Mouse (Mus musculus) frontal cortex, postnatal 14 days (tissue): ENCODE measurements around the gene Pex16.

ENCODE experiments used
- DNase-seq, 2 experiments: peaks; one replicate each; pipeline ENCODE4 v3.0.0; 2022; ENCODE audit warnings: low spot score in 2 of 2

Gene Pex16

DNA sequence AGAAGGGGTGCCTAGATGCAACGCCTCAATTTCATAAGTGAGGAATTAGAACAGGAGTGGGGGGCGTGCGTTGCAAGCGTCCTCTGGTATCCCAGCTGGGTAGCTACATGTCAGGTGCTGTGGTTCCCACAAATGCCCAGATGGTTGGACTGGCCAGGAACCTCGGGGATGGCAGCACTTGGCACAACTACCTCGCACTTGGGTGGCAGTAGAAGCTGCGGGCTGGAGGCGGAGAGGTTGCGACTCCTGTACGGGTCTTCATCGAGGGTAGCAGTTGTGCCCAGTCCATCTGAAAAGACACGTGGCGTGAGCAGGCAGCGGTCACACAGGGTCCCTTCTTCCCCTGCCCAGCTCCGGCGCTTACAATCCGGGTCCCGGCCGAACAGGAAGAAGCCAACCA, 4.1 kb upstream of the Pex16 start:
- DNase-seq = no peak

DNA sequence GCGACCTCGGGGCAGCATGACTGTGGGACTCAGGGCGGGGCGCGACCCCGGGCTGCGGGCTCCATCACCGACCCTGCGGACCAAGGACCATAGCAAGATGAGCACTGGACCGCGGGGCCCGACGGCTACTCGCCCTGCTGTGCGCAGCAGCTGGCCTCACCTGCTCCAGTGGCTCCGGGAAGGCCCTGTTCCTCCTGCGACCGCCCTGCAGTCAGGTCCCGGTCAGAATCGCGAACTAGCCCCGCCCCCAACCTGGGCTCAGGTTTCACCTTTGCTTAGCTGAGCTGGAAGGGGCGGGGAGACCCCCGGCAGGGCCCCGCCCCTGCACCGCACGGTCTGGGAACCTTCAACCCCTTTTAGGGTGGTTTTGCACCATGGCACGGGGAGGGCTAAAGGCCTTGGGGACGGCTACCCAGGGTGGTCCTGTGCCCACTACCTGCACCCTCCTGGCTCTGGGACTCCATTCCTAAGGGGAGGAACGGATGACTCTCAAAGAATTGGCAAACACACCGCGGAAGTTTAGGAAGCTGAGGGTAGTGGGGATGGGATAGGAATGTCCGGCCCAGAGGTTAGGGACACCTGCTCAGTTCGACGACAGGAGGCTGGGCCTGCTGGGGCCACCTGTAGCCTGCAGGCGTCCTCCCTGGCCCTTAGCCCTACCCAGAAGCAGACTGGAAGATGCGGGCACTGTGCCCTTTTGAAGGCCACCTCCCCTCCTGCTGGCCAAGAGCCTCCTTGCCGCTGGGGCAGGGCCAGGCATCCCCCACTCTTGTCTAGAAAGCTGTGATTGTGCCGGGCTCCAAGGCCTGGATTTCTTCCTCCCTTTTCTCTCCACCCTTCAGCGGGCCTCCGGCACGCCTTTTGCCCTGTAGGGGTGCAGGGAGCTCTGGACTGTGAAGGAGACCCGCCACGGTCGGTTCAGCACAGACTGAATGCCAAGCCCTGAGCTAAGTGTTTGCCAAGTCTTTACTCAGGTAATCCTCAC, 3.4 kb upstream of the Pex16 start:
- no peak for DNase-seq

DNA sequence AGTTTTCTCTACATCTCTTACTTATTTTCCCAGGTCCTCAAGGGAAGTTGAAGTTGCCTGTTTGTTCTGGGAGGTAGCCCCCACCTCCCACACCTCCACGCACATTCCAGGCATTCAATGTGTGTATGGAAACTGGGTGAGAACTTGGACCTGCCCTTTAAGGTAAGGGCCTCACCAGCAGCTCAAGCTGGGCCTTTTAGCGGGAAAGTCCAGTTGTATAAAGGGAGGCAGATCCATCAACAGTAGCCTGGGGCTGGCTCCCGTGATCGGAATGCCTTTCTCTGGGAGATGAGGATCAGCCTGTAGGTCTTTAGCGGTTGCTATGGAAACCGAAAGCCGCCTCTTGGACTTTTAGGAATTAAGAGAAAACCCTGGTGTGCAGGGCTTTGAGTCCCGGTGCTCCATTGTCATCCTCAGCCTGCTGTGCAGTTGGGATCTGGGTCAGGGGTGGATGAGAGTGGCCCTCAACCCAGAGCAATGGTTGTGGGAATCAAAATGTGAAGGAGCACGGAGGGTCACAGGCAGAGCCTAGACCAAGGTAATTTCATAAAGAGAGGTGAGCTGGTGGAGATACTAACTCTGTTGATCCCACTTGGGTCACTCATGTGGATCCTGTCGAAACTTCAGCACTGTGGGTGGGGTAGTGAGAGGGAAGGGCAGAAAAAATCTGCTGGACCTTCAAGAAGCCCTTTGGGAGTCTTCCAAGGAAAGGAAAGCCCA, 2.3 kb upstream of the Pex16 start:
- DNase-seq = no peak

DNA sequence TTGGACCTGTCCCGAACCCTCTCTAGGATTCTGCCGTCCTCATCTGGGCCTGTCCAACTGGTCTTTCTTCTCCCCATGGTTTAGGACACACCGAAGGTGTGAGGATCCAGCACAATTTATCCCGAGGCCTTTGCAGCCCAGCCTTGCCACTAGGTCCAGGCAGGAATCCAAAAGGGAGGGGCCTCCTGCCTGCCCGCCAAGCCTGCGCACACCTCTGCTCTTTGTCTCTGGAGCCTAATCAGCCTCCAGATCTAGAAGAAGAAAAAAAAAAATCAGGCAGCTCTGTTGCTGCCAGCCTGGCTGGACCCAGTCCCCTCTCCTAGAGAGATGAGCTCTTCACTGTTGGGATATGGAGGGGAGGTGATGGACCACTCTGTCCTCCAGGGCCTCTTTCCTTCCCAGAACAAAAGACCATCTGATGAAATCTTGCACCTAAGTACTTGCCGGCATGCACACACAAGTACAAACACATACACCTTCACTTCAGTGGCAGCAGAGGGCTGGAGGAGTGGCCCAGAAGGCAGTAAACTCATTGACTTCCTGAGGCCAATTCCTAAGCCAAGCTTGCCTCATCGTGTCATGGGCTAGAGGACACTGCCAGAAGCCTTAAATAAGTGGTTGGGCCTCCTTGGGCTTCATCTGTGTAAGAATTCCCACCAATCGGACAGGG, 1.6 kb upstream of the Pex16 start:
- no peak for DNase-seq

DNA sequence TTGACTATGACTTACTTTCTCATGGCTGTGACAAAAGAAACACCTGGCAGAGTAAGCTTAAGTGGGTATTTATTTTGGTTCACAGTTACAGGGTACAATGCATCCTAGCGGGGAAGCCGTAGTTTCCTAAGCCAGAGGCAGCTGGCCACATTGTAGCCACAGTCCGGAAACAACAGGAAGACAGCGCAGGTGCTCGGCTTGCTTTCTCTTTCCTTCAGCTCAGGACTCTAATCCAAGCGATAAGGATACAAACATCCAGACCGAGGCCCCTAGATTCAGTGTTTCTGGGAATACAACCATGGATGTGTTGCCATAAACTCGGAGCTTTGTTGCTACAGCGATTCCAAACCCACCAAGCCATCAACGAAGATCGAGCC, 1.1 kb upstream of the Pex16 start:
- no peak for DNase-seq

DNA sequence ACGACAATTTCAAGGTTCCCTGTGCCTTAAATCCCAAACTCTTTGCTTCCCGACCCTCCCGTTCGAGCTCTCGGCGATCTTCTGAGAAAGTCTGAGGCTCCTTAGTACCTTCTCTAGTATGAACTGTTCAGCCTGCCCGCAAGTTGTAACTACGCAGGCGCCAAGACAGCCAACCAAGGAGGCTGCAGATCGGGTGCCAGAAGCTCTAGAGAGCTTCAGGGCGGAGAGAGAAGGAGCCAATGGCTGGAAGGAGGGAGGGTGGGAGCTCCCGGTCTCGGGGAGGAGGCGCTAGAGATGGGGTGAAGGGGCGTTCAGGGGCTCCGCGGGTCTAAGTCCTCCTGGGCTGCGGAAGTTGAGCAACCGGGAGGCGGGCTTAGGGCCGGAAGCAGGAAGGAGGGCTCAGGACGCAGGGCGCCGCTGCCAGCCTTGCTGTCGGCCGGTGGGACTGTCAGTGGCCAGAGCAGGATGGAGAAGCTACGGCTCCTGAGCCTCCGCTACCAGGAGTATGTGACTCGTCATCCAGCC, 685 bp downstream of the Pex16 start:
- DNase-seq = peak; percentile 91 to 97

DNA sequence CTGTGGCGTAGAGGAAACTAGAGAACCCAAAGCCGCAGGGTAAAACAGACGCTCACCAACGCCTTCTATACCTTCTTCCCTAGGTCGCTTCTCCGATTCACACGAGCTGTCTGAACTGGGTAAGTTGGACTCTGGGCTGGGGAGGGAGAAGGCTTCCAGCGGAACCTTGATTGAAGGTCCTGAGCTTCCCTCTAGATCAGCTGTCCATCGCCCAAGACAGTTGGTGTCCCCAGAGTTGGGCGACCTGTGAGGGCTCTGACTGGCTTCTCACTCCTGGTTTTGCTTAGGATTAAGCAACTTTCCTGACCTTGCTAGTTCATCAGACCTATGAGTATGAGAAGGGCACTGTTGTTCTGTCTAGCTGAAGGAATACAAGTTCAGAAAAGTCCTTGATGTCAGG, 1.3 kb downstream of the Pex16 start:
- no peak for DNase-seq

DNA sequence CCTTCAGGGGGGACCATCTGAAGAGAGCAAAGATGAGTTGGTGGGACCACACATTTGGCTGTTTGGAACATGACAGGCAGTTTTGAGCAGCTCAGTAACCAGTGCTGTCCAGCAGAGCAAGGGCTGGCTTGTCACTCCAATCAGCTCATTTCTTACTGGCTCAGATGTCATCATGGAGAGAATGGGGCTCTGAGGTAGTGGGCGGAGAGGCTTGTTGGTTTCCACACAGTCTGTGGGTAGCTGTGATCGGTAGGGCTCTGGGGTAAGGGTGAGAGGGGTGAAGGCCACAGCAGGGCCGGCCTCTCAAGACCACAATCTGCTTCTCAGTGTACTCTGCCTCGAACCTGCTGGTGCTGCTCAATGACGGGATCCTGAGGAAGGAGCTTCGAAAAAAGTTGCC, 1.8 kb downstream of the Pex16 start:
- peak in 1 of 2 experiments; percentile 6 for DNase-seq

DNA sequence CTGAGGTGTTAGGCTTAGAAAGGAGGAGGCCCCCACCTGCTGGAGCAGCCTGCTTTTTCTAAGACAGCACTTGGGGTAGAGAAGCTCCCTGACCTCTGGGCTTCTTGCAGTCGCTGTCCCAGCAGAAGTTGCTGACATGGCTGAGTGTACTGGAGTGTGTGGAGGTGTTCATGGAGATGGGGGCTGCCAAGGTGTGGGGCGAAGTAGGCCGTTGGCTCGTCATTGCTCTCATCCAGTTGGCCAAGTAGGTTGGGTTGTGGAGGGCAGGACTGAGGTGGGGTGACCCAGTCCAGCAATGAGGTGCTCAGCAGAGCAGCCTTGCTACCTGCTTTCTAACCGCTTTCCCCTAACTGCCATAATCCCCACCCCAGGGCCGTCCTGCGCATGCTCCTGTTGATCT, 2.8 kb downstream of the Pex16 start:
- DNase-seq = no peak

DNA sequence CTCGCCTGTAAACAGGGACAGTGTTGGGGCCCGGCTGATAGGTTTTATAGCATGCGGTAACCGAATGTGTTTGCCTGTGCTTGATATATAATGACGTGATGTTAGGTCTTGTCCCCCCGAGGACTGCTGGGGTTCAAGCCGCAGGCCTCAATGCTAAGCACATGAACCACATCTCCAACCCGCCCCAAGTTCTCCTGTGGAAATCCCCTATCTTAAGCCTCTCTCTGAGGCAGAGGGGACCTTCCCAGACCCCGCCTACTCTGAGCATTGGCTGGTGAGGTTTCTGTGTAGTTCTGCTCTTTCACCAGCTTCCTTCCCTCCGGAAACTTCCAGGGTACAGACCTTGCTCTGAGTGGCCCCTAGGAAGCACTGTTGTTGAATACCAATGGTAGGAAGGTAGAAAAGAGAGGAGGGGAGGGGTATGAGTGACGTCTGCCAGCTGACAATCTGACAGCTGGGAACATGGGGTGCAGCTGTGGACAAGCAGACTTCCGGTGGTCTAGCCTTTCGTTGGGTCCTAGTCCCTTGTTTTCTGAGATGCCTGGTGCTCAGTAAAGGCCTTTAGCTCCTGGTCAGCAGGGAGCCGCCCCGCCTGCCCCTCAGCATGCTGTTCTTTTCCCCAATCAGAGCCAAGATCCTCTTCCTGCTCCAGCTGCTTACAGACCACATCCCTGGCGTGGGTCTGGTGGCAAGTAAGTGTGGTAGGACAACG, 5.5 kb downstream of the Pex16 start:
- DNase-seq = no peak

DNA sequence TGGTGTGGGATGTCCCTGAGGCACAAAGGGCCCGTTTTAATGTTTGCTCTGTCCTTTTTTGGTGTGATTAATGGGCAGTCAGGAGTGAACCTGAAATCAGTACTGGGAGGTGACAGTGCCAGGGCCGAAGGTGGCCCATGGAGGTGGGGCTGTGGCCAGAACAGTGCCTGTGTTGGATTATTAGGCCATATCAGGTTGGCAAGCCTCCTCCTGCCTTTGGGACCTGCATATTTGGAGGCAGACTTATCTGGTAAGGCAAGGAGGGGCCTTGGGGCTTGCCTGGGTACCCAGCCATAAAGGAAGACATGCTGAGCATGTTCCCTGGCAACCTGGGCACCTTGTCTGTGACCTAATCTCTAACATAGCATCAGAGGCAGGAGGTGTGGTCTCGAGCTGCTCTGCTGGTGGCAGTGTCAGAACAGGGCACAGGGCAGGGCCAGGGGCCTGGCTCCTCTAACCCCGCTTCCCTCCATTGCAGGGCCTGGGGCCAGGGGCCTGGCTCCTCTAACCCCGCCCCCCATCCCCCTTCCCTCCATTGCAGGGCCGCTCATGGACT, 6.1 kb downstream of the Pex16 start:
- DNase-seq = no peak

DNA sequence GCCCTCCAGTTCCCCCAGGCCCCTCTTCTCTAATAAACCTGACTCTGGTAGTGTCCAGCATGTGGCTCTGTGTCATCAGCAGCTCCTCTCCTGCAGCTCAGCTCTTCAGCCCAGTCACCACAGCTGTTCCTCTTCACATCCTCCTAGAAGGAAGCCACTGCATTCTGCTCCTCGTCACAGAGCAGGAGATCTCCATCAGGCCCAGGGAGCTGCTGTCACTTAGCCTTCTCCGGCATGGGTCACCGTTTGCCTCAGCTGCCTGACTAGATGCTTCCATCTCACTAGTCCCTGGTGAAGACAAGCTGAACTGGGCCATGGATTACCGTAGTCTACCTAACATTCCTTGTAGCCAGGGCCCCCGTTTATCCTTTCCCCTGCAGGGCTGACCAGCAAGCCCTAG, 6.7 kb downstream of the Pex16 start:
- no peak for DNase-seq

DNA sequence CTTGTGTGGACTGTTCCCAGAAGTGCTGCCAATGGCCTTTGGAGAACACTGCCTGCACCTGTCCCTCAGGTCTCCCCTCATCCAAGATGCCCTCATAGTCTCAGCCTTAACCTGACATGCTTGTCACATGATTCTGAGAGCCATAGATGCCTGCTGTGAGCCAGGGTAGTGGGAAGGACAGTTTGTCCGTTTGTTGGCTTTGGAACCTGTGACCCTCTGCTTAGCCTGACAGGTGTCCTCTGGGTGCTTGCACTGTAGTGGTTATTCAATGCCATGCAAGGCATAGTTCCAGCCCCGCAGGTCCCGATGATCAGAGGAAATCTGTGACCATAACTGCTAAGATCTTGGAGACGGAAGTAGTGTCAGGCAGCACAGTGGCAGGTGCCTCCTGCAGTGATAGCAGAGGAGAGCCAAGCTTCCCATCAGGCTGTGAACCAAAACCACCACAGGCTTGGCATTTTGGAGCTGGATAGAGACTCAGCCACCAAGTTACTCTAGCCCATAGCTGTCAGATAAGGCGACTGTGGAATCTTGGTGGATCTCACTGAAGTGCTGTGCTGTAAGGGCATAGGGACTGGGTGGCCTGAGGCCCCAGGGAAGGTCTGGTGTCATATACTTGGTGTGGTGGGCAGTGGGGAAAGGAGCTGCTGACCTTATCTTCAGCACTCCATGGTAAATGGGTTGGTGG, 7.6 kb downstream of the Pex16 start, which contains the start of gene 1700029I15Rik:
1700029I15Rik (plus strand) TSS at position 638 of the 688 bp plus-strand sequence.
- DNase-seq = no peak

DNA sequence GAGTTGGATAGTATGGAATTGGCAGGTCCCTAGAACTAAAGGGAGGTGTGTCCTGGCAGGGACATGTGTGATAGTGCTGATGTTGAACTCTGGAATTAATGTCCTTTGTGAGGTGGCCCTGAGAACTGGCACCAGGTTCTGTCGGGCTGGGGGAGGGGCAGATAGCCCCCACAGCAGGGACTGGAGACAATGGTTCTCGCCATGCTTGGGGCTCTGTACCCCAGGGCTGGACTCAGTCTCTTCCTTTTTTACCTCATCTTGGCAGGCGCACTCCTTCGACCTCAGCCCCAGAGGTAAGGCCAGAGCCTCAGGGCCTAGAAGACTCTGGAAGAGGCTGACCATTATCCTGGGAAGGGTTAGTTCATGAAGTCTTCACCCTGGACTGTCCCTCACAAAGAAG, 8.3 kb downstream of the Pex16 start:
- no peak for DNase-seq

DNA sequence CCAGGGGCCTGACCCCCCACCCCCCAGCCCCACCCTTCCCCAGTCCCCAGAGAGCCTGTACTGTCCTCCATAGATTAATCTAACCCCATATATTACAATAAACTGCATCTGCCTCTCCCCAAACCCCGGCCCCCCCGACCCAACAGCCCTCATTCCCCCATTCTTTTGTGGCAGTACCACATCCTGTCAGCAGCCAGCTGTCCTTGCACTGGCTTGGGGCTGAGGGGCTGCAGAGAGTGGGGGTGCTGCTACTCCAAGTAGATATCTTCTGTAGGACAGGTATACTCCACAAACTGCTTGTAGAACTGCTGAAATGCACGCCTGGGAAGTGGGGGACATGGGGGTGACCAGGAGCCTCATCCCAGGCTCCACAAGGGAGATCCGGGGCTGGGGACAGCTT, 9.6 kb downstream of the Pex16 start:
- no peak for DNase-seq

DNA sequence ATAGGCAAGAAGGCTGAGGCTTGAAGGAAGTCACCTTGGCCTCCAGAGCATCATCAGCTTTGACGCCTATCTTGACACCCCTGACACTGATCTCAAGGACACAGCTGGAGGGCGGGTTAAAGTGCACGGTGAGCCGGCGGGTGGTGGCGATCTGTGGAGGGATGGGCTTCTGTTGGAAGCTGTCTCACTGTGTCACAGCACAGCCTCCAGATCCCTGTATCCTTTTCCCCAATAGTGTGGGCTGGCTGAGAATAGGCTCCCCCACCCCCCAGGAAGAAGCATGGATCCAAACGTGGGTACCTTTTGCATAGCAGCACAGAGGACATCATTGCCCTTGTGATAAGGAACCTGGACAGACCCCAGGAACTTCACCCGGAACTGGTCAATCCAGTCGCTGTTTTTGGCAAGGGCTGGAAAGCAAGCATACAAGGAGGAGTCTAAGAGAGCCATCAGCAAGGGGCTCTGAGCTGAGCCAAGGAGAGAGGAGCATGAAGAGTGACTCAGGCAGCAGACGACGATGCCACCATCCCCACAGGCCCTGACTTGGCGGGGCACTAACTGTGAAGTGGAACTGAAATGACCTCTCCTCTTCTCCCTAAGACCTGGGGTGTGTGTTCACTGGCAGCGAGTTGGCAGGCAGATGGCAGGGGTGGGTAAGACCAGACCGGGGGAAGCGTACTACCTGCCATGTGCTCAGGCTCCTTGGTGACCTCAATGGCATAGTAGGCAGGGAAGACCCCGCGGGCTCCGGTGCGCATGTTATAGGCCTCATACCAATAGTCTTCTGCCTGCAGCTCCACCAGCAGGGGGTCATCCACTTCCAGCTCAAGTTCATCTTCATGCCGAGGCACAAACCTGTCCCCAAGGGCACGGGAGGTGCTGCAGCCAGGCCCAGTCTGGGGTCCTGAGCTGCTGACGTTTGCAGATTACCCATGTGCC, 10.9 kb downstream of the Pex16 start:
- DNase-seq = no peak

DNA sequence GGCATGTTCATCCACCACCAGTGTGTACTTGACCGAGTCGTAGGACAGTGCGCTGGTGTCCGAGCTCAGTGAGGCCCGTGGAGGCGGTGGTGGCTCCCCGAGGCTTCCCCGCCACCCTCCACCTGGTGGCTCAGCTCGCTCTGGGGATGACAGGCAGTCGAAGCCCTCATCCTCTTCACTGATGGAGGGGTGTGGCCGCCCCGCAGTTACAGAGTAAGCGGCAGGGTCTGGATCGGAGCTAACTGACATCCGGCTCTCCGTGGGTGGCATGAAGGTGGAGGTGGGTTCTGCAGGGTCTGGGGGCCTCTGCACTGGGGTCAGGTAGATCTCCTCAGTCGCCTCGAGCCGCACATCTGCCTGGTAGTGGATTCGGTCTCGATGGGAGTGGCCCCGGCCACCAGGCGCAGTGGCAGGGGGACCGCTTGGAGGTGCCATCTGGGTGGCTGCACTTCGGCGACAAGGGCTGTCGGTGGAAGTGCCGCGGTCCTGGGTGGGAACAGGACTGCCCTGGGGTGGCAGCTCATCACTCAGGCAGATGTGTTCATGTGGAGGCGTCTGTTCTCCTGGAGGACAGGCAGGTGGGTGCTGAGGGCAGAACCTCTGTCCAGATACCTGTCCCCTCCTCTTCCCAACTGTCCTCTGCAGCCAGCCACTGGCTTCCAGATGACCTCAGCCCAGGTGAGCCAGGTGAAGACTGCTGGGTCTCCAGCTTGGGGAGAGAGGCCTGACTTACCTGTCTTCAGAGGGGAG, 12.5 kb downstream of the Pex16 start:
- no peak for DNase-seq

DNA sequence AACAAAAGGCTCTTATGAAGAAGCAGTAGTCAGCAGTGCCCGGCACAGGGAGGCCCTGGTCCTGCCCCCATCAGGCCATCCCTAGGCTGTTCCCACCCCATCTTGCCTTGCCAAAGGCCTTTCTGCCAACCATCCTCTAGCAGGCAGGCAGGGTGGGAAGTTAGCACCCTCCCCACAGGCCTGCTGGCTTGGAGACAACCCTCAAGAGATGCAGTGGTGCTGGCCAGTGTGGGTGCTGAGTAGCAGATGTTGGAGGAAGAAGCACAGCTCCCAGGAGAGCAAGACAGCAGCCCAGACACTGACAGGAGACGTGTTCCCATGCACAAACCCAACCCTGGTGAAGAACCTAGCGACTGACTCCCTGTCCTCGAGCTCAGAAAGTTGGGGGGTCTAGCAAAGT, 13.2 kb downstream of the Pex16 start:
- no peak for DNase-seq

DNA sequence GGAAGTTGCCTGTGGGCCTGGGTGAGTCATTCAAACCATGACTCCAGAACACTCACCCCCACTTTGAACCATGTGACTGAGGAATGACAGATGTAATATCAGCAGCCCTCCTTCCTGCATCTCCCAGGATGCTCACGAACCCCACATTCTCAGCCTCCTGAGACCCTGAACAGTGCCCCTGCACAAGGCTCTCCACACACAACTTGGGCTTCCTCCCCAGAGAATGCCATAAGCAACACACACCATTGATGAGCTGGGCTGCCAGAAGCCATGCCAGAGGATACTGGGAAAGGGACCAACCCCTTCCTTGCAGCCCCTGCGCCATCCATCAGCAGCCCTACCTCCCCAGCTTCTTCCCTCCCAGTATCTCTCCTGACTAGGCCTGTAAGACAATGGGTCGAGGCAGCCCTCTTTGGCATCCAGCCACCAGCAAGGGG, 13.6 kb downstream of the Pex16 start:
- no peak for DNase-seq
